Mouse (Mus musculus) embryonic facial prominence, embryonic 14.5 days (tissue): Measurements from ENCODE around the gene Acox1. TPM values are rescaled to one million over a fixed set of nuclear protein-coding genes. Genes with fewer than 3 reads are reported as not detected.

ENCODE experiments used
- ATAC-seq: fragments of 200-750 bp; cut with Nextera tagmentation; 2 replicates; pipeline ENCODE4 v1.8.0; 2017; ENCODE audit warnings: low read depth, moderate number of reproducible peaks, moderate TSS enrichment
- DNase-seq: peaks from one replicate; pipeline ENCODE4 v3.0.0-alpha.2; 2015; ENCODE audit warnings: low spot score
- H3K27ac ChIP-seq: fragments of 300-500 bp; sonication (generic); replicated peaks from 2 replicates; pipeline ENCODE4 v1.5.1; 2014; ENCODE audit warnings: low read depth, mild to moderate bottlenecking, low read length, moderate library complexity
- H3K27me3 ChIP-seq: fragments of 300-500 bp; sonication (generic); replicated peaks from 2 replicates; pipeline ENCODE4 v1.6.1; 2014; ENCODE audit warnings: low read length; ENCODE audit not compliant: control insufficient read depth, insufficient read depth
- H3K36me3 ChIP-seq: fragments of 300-500 bp; sonication (generic); 2 replicates; pipeline ENCODE4 v1.6.1; 2014; ENCODE audit warnings: low read length, mixed read lengths; ENCODE audit not compliant: control insufficient read depth, insufficient read depth
- H3K4me1 ChIP-seq: fragments of 300-500 bp; sonication (generic); 2 replicates; pipeline ENCODE4 v1.6.1; 2014; ENCODE audit warnings: antibody characterized with exemption, low read length; ENCODE audit not compliant: control insufficient read depth, insufficient read depth
- H3K4me2 ChIP-seq: fragments of 300-500 bp; sonication (generic); 2 replicates; pipeline ENCODE4 v1.6.1; 2014; ENCODE audit warnings: low read depth, mild to moderate bottlenecking, low read length, moderate library complexity, mixed read lengths
- H3K4me3 ChIP-seq: fragments of 300-500 bp; sonication (generic); 2 replicates; pipeline ENCODE4 v1.5.1; 2014; ENCODE audit warnings: low read depth, mild to moderate bottlenecking, low read length
- H3K9ac ChIP-seq: fragments of 300-500 bp; sonication (generic); 2 replicates; pipeline ENCODE4 v1.6.1; 2014; ENCODE audit warnings: low read depth, mild to moderate bottlenecking, low read length, moderate library complexity, mixed read lengths
- H3K9me3 ChIP-seq: fragments of 300-500 bp; sonication (generic); 2 replicates; pipeline ENCODE4 v1.6.1; 2016; ENCODE audit warnings: low read length; ENCODE audit not compliant: control insufficient read depth
- WGBS: fragments of 180-500 bp; shearing (Covaris S2); extraction: QIAGEN DNeasy Blood & Tissue Kit; methylation state at CpG from one replicate; pipeline ENCODE4 v1.1.7; 2014; 5-methylcytosine and 5-hydroxymethylcytosine counted together
- polyA plus RNA-seq: library from polyadenylated mRNA; unstranded; fragments of >200 nt; fragmentation: Nextera tagmentation; extraction: Ambion mirVana; gene quantifications from 2 replicates; pipeline ENCODE4 v1.2.1, GENCODE M21; 2014

The Acox1 gene
- polyA plus RNA-seq, 1 experiment from 2014 or later = 30.8 TPM

- Histone ChIP-seq H3K9ac (no peak overlapping the region), H3K27ac (no peak overlapping the region), H3K27me3 (peaks cover 7% of the 10 kb centered on the region; the same call in 1 of the 2 replicates), H3K4me3 (no peak overlapping the region), H3K4me1 (peaks cover 8% of the 10 kb centered on the region), H3K4me2 (no peak overlapping the region), H3K9me3 (peaks cover 4% of the 10 kb centered on the region; the same call in 1 of the 2 replicates), H3K36me3 (no peaks in the 10 kb centered on the region)
- no peak for DNase-seq
- 85% methylated on average over 11 of the region's 11 CpGs for WGBS
- no peak for ATAC-seq
Observed at GRCm38 (mm10) chr11:116216549-116216948, 17.7 kb upstream of the Acox1 start.

DNA sequence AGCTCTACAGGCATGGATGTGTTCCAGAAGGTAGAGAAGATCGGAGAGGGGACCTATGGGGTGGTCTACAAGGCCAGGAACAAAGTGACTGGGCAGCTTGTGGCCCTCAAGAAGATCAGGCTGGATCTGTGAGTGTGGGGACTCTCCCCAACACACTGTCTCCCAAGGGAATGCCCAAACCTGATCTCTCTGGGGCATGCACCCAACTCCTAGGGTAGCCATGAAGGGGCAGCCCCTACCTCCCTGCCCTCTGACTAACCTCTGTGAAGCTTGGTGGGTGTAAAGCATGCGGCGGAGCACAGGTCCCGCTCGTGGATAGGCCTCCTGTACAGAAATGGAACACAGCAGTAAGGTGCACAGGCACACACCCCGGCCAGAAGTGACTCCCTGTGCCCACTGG, 17.1 kb upstream of the Acox1 start:
- ATAC-seq = no peak
- DNase-seq = no peak
- Histone ChIP-seq H3K36me3 (no peaks in the 10 kb centered on the region), H3K4me1 (peaks cover 8% of the 10 kb centered on the region), H3K9me3 (no peaks in the 10 kb centered on the region), H3K4me2 (no peak overlapping the region), H3K27me3 (0 out of 2 replicates have a peak, but pooled peaks cover under 1% of the 10 kb centered on the region), H3K4me3 (no peak overlapping the region), H3K27ac (no peak overlapping the region), H3K9ac (no peak overlapping the region)
- 83% methylated on average over 6 of the region's 6 CpGs for WGBS

GRCm38 (mm10) chr11:116215181-116215580, 16.3 kb upstream of the Acox1 start:
- no peak overlapping the region for H3K4me3 ChIP-seq
- DNase-seq = no peak
- no peak overlapping the region for H3K4me2 ChIP-seq
- no peak overlapping the region for H3K9ac ChIP-seq
- 70% methylated on average over 7 of the region's 7 CpGs for WGBS
- no peak for ATAC-seq
- H3K4me1 ChIP-seq = peaks cover 8% of the 10 kb centered on the region
- H3K27me3 ChIP-seq = no peaks in the 10 kb centered on the region
- no peak overlapping the region for H3K27ac ChIP-seq
- H3K36me3 ChIP-seq = no peaks in the 10 kb centered on the region
- no peaks in the 10 kb centered on the region for H3K9me3 ChIP-seq

- Histone ChIP-seq H3K4me1 (0 out of 2 replicates have a peak, but pooled peaks cover under 1% of the 10 kb centered on the region), H3K9me3 (no peaks in the 10 kb centered on the region), H3K4me2 (no peak overlapping the region), H3K9ac (no peak overlapping the region), H3K27ac (no peak overlapping the region), H3K4me3 (no peak overlapping the region), H3K27me3 (no peaks in the 10 kb centered on the region), H3K36me3 (no peaks in the 10 kb centered on the region)
- DNase-seq (no peak), ATAC-seq (no peak)
- 90% methylated on average over 13 of the region's 13 CpGs for WGBS
Observed at GRCm38 (mm10) chr11:116213877-116214510, 15.1 kb upstream of the Acox1 start.

- Histone ChIP-seq H3K4me1 (no peaks in the 10 kb centered on the region), H3K27ac (no peak overlapping the region), H3K4me3 (no peak overlapping the region), H3K9ac (no peak overlapping the region), H3K9me3 (no peaks in the 10 kb centered on the region), H3K36me3 (0 out of 2 replicates have a peak, but pooled peaks cover 2% of the 10 kb centered on the region), H3K4me2 (no peak overlapping the region), H3K27me3 (no peaks in the 10 kb centered on the region)
- DNase-seq (no peak), ATAC-seq (no peak)
- WGBS = 92% methylated on average over 6 of the region's 6 CpGs
Observed at GRCm38 (mm10) chr11:116212847-116213246, 14.0 kb upstream of the Acox1 start.

DNA sequence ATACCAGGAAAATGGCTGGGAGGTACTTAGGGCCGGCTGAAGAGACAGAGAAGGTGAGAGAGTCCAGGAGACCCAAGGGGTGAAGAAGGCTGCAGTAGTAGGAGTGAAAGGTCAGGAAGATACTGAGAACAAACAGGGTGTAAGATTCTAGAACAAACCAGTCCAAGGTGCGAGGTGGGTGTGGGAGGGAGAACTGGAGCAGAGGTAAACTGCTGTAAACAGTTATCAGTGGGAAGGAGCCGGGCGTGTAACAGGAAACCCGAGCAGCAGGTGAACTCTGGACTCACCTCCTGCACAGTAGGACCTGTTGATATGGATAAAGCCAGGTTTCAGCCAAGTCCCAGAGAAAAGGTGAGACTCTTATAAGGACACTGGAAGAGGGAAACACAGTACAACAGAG, 11.9 kb upstream of the Acox1 start:
- ATAC-seq (no peak), DNase-seq (no peak)
- peaks cover 24% of the 10 kb centered on the region for H3K36me3 ChIP-seq
- no peak overlapping the region for H3K4me2 ChIP-seq
- WGBS = 67% methylated on average over 5 of the region's 5 CpGs
- H3K27ac ChIP-seq = no peak overlapping the region
- no peak overlapping the region for H3K9ac ChIP-seq
- no peaks in the 10 kb centered on the region for H3K4me1 ChIP-seq
- H3K9me3 ChIP-seq = no peaks in the 10 kb centered on the region
- H3K4me3 ChIP-seq = no peak overlapping the region
- no peaks in the 10 kb centered on the region for H3K27me3 ChIP-seq

GRCm38 (mm10) chr11:116209257-116209656, 10.4 kb upstream of the Acox1 start:
- H3K27ac ChIP-seq = no peak overlapping the region
- no peak overlapping the region for H3K4me2 ChIP-seq
- peaks cover 32% of the 10 kb centered on the region for H3K36me3 ChIP-seq
- H3K27me3 ChIP-seq = no peaks in the 10 kb centered on the region
- DNase-seq (no peak), ATAC-seq (no peak)
- WGBS = 79% methylated on average over 8 of the region's 8 CpGs
- H3K9ac ChIP-seq = no peak overlapping the region
- no peak overlapping the region for H3K4me3 ChIP-seq
- no peaks in the 10 kb centered on the region for H3K9me3 ChIP-seq
- H3K4me1 ChIP-seq = no peaks in the 10 kb centered on the region

- DNase-seq (no peak), ATAC-seq (no peak)
- H3K4me1 ChIP-seq = no peaks in the 10 kb centered on the region
- WGBS = 82% methylated on average over 3 of the region's 3 CpGs
- no peak overlapping the region for H3K27ac ChIP-seq
- H3K36me3 ChIP-seq = peaks cover 32% of the 10 kb centered on the region
- no peaks in the 10 kb centered on the region for H3K9me3 ChIP-seq
- H3K4me3 ChIP-seq = no peak overlapping the region
- H3K27me3 ChIP-seq = no peaks in the 10 kb centered on the region
- H3K4me2 ChIP-seq = no peak overlapping the region
- no peak overlapping the region for H3K9ac ChIP-seq
Observed at GRCm38 (mm10) chr11:116208660-116209059, 9.8 kb upstream of the Acox1 start.

GRCm38 (mm10) chr11:116206678-116207077, 7.8 kb upstream of the Acox1 start:
- peaks cover 32% of the 10 kb centered on the region for H3K36me3 ChIP-seq
- ATAC-seq (no peak), DNase-seq (no peak)
- H3K4me3 ChIP-seq = no peak overlapping the region
- no peak overlapping the region for H3K9ac ChIP-seq
- H3K4me1 ChIP-seq = no peaks in the 10 kb centered on the region
- no peaks in the 10 kb centered on the region for H3K27me3 ChIP-seq
- H3K4me2 ChIP-seq = no peak overlapping the region
- no peak overlapping the region for H3K27ac ChIP-seq
- 49% methylated on average over 4 of the region's 4 CpGs for WGBS
- H3K9me3 ChIP-seq = no peaks in the 10 kb centered on the region
